Mouse (Mus musculus) large intestine, adult 2 months (tissue): ENCODE data around the gene Usp49. TPM values are rescaled to one million over a fixed set of nuclear protein-coding genes. Genes with fewer than 3 reads are reported as not detected.
A peak's percentile ranks its signal among the peaks of the same experiment; 100 is the strongest.
"Not testable (repeated sequence)": the region's sequence is repeated elsewhere in the genome, so short reads cannot be mapped to it uniquely, and the experiment has no call there.

ENCODE experiments used
- DNase-seq: peaks from one replicate; pipeline ENCODE4 v3.0.0-alpha.2; 2012; ENCODE audit warnings: low read depth, low spot score
- WGBS: fragments of 180-500 bp; shearing (Covaris S2); methylation state at CpG from one replicate; pipeline ENCODE4 v1.1.7; 2018; 5-methylcytosine and 5-hydroxymethylcytosine counted together
- polyA plus RNA-seq: library from polyadenylated mRNA; depleted of rRNA; stranded (reverse); fragments of >200 nt; gene quantifications from 2 replicates; pipeline ENCODE4 v1.2.3, GENCODE M21; 2012; rRNA removed

Usp49 gene
- 5.0 and 9.2 TPM in 2 replicates for polyA plus RNA-seq

DNA sequence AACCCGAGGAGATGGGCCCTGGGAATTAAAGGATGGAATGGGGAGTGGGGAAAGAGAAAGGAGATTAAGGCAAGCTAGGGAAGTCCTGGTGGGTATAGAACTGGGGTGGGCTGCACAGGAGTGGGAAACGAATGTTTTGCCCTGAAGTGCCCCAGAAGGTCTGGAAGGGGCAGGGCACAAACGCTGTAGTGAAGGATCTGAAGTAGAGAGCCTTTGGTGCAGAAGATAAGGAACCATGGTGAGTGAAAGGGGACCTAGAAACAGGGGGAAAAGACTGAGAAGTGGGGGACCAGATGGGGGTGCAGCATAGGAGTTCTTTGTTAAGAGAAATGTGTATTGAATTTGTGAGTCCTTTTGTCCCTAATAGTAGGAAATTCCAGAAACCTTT lies at the start of gene Usp49:
Gene Usp49 (plus strand): TSS at position 13 of the 388 bp plus-strand sequence.
- no peak for DNase-seq
- 1% methylated on average over 3 of the region's 3 CpGs for WGBS

DNA sequence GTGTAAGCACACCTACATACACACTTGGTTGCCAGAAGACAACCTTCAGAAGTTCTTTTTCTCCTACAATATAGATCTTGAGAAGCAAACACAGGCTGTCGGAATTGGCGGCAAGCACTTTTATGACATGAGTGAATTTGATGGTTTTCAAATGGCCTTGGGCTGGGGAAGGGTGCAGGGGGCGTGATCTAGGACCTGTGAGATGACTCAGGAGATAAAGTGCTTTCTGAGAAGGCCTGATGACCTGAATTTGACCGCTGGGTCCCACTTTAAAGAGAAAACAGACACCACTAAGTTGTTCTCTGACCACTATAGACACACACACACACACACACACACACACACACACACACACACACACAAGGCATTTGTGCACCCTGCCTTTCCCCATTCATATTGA lies 49.5 kb upstream of the Usp49 start:
- WGBS: 88% methylated on average over 4 of the region's 4 CpGs
- no peak for DNase-seq

DNA sequence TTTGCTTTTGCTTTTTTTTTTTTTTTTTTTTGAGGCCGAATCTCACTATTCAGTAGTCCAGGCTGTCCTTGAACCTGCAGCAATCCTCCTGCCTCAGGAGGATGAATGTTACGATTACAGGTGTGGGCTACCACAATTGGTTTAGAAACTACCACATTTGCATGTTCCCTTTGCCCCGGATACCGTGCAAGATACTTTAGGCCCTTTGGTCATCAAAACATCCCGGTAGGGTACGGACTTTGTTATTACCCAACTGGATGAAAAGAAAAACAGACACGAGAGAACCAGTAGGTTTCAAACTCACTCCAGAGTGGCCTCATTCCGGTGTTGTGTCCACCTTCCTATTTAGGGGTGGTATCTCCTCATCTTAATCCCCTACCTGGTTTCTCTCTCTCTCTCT lies 42.0 kb upstream of the Usp49 start:
- 81% methylated on average over 8 of the region's 8 CpGs for WGBS
- no peak for DNase-seq

DNA sequence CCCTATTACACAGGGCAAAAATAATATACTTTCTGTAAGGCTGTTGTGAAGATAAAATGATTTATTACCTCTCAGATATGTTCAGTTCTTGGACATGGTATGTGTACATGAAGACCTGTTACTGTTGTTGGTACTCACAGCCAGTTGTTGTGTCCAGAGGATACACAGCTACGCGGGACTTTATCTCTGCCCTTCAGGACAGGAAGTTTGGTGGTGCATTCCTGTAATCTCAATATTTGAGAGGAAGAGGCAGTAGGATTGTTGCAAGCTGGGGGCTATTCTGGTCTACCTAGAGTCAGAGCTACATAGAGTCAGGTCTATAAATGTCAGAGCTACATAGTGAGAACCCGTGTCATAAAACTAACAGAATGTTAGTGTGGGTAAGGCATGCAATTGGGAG lies 39.4 kb upstream of the Usp49 start:
- 68% methylated on average over 3 of the region's 3 CpGs for WGBS
- no peak for DNase-seq

DNA sequence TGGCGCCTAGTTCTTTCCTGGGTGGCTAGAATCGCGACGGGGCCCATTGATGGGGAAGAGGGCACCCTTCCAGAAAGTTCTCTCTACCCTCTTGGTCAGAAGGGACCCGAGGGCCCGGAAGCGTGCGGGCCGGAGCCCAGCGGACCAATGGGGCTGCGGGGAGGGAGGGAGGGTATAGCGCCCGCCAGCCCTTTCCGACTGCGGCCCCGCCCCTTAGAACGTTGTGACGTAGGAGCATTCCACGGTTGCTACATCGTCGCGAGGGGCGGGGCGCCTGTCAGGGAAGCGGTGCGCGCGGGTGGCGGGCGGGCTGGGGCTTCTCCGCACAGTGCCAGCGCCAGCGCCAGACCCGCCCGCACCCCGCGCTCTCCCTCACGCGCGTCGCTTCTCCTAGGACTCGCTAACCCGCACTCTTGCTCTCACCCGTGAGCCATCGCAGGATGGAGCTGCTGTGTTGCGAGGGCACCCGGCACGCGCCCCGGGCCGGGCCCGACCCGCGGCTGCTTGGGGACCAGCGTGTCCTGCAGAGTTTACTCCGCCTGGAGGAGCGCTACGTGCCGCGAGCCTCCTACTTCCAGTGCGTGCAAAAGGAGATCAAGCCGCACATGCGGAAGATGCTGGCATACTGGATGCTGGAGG lies 37.2 kb upstream of the Usp49 start:
- WGBS: under 1% methylated on average over 63 of the region's 63 CpGs
- peak; percentile 74 for DNase-seq

DNA sequence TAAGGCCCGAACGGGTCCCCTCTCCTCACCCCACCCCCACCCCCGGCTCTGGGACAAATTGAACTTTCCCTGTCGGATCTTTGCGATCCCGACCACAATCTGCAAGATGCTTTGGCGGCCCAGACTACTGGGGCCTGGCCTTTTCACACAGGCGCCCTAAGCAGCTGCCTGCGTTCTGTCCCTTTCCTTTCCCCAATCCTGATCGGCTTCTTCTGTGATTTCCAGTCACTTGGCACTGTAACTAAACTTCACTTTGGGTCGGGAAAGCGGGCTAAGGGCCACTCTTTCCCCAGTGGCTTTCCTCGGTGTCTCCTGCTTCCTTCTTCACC lies 36.7 kb upstream of the Usp49 start:
- DNase-seq: no peak

DNA sequence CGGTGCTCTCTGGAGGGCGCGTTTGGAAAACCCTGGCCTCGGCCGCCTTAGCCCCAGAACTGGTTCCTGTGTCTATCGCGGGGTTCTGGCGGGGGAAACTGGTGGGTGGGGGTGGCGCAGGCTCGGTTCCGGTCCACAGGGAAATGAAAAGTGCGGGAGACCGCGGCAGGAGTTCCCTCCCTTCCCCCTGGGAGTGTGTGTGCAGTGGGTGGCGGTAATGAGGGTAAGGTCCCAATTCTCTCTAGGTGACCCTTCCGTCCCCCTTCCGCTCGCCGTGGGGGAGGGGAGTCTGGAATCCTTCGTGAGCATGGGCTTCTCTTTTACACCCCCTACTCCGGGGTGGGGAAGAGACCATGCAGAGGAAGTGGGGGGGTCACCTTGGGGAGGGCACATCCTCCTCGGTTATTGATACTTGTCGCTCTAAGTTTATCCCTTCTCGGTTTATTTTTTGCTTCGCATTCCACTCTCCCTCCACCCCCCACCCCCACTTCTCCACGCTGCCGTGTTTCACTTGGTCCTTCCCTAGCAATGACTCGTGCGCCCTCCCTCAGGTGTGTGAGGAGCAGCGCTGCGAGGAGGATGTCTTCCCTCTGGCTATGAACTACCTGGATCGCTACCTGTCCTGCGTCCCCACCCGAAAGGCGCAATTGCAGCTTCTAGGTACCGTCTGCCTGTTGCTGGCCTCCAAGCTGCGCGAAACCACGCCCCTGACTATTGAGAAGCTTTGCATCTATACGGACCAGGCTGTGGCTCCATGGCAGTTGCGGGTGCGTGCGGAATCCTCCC lies 36.1 kb upstream of the Usp49 start:
- no peak for DNase-seq
- WGBS: under 1% methylated on average over 43 of the region's 43 CpGs

More for the DNA sequence above, 36.7 kb upstream of the Usp49 start:
- under 1% methylated on average over 13 of the region's 13 CpGs for WGBS

DNA sequence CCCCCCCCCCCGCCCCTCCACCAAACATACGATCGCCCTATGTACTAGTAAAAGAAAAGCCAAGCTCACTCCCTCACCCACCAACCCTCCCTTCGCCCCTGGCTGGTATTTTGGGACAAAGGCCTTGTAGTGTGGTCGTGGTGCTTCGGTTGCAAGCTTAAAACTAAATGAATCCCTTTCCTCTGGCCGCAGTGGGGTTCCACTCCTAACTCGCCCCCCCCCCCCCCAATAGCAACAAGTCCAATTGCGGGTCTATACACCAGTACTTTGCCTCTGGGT lies 35.6 kb upstream of the Usp49 start:
- DNase-seq: no peak
- 5% methylated on average over 9 of the region's 9 CpGs for WGBS

DNA sequence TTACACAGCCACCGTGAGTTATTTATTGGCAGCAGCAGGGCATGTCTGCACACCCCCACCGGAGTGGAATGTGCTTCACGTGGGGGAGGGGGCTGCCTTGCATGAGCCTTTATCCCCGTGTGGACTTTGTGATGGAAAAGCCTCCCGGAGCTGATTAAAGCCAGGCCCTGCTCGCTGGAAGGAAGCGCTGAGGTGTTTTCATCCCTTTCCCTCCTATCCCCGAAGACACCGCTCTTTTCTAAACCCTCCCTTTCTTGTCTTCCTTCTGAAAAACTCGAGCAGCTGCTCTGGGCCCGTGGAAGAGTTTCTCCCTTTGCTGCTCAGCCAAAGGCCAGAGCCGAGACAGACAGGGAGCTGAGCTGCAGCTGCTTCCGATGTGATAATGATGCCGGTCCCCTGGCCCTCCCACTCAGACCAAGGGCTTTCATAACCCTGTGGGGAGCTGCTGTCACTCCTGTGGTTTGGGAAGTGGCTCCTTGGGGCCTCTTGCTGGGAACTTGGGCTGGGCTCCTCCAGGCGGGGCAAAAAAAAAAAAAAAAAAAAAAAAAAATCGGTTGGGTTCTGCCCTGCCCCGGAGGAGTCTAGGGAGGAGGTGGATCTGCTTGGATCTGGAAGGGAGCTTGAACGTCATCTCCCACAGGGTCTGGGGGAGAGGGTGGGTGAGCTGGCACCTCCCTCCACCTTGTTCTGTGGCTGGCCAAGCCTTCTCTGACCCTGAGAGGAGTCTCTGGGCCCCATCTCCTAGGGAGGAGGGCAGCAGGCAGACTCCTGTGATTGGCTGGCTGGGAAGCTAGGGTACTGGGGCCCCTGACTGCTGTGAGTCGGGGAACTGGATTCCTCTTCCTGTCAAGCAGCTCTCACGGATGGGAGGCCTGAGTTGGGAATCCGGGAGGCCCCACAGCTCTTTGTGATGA lies 35.0 kb upstream of the Usp49 start:
- DNase-seq: no peak
- 25% methylated on average over 21 of the region's 21 CpGs for WGBS

DNA sequence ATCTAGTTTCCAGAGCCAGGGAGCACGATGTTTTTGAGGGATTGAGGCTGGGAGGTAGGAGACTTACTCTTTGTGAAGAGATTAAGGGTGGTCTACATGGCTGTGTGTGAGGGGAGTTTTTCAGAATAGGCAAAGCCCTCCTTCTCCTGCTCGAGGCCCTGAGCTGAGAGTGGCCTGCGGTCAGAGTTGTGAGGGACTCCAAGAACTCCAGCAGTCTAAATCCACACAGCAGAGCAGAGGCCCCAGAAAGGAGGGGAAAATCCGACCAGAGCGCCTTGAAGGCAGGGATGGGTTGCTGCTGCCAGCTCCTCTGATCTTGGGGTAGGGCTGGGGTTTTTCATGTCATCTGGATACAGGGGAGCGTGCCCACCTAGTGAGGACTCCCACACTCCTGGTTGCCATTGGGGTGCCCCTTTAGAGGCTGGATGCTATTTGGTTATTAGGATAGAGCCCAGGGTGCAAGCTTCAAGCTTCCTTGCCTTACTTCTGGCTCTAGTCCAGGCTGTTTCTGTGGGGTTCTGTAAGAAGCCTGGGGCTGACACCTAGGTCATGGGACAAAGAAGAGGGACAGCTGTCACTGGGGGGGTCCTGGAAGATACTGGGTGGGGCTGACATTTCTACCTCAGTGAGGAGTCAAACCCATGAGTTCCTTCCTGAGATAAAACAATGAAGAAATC lies 34.2 kb upstream of the Usp49 start:
- DNase-seq: no peak
- WGBS: 68% methylated on average over 6 of the region's 6 CpGs

DNA sequence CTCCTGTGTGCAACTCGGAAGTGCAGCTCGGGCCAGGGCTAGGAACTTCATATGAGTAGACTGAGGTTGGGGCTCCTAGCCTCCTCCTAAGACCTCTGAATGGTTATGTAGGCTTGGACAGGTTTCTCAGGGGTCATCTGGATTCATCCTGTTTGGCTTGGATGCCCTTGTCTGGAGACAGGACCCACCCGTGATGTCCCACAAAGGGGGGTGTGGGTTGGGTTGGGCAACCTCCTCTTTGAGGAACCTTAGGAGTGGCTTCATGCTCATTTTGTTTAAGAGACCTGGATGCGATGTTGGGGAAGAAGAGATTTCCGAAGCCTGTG lies 33.7 kb upstream of the Usp49 start:
- DNase-seq: no peak
- 68% methylated on average over 5 of the region's 5 CpGs for WGBS

DNA sequence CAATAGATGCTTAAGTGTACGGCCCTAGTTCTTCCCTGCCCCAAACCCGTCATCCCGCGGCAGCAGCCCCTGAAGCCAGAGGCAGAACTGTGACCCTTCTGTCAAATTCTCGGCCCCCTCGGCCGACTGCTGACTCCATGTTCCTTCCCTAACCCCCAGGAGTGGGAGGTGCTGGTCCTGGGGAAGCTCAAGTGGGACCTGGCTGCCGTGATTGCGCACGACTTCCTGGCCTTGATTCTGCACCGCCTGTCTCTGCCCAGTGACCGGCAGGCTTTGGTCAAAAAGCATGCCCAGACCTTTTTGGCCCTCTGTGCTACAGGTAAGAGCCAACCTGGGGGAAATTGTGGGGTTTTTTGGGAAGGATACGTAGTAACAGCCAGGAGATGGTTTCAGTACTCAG lies 33.2 kb upstream of the Usp49 start:
- WGBS: 76% methylated on average over 13 of the region's 13 CpGs
- no peak for DNase-seq

DNA sequence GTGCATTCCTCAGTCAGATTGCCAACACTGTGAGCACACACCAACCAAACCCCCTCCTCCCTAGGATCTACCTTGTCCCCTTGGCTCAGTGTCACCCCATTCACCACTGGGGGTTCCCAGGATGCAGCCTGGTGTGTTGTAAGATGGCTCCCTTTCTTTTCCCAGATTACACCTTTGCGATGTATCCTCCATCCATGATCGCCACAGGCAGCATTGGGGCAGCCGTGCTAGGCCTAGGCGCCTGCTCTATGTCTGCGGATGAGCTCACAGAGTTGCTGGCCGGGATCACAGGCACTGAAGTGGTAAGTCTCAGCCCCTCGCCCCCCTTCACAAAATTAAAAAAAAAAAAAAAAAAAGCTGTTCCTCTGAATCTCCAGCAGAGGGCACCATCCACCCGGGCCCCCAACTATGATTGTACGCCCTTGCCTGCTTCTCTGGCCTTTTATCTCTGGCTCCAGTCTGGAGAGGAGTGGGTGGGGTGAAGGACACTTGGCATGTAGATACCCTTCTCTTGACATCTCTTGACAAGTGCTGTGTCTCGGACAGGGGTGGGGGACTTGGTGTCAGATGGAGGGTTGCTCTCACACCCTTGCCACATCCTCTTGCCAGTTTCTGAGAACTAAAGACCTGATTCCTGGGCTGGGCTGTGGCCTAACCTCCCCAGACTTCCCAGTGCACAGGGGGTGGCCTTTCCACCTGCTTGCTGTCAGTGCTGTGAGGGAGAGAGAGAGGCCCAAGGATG lies 32.5 kb upstream of the Usp49 start:
- 32% methylated on average over 10 of the region's 10 CpGs for WGBS
- no peak for DNase-seq

DNA sequence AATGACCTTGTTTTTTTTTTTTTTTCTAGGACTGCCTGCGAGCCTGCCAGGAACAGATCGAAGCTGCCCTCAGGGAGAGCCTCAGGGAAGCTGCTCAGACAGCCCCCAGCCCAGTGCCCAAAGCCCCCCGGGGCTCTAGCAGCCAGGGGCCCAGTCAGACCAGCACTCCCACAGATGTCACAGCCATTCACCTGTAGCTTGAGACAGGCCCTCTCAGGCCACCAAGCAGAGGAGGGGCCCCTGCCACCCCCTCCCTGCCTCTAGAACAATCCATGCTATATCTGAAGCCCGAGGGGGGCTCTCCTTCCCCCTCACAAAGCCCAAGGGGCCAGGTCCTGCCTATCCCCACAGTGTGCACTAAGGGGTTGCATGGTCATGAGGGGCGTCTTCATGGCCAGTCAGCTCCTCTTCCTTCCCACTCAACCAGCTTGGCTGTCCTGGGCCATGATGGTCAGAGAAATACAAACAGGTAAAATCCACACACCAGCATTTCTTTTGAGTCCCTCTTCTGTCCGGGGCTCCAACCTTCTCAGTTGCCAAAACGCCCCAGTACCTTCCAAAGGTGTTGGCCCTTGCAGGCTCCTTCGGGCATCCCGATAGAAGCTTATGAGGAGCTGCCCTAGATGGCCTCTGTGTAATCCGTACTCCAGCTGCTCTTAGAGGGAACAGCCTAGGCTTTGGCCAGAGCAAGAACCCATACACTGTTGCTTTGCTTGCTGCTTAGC lies 31.7 kb upstream of the Usp49 start:
- WGBS: 82% methylated on average over 10 of the region's 10 CpGs
- not testable (repeated sequence) for DNase-seq

DNA sequence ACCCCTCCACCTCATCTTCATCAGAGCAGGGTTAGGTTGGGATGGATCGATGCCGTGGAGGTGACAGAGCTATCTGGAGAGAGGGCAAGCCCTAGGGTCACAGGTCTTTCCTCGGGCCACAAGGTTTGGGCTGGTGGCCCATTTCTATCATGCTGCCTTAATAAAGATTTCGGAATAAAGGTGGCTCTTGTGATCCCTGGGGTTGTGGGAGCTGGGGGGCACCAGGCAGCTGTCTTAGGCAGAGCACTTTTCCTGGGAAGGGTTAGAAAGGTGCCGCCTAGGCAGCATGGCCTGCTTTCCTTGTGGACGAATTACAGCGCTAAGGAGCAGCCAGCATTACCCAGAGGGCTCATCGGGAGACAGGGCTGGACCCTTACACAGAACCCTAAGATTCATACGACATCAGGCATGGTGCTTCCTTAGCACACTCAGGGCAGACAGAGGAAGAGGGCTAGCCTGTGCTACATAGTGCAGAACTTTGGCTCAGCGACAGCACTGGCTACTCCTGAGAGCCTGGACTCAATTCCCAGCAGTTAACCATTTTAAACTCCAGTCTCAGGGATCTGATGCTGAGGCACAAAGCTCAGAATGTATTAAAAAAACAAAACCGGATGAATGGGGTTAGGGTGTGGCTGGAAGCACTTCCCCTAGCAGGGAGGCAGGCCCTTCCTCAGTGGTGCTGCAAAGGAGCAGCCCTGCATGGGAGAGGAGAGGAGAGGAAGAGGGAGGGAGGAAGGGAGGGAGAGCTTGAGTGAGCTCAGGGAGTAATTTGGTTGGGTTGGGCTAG lies 30.8 kb upstream of the Usp49 start:
- DNase-seq: no peak
- 68% methylated on average over 11 of the region's 11 CpGs for WGBS

DNA sequence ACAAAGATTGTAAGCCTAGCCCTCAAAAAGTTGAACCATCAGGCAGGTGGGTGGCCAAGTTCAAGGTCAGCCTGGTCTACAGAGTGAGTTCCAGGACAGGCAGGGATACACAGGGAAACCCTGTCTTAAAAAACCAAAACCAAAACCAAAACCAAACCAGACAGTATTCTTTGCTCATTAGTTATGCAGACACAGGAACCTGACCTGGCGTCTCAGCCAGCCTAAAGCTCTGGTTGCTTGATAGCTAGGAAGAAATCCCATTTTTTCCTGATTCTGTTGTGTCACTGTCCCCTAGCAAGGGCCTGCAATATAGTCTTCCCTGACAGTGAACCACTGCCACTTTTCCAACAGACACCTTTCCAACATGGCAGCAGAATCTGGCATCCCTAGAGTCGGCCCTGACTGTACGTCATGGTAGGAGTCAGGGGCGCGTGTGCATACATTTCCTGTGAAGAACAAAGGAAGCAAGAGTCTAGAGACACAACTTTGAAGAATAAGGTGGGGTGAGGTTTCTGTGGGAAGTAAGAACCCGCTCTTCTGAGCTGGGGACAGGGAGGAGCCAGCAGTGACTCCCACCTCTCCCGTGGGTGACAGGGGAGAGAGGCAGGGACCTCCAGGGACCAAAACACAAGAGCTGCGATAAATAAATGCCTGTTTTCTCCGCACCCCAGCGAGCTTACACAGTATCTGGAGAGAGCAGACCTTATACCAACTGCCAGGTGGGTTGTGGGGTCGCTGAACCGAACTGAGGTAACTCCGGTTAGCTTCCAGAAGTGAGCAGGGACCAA lies 29.7 kb upstream of the Usp49 start:
- no peak for DNase-seq
- 79% methylated on average over 13 of the region's 13 CpGs for WGBS

DNA sequence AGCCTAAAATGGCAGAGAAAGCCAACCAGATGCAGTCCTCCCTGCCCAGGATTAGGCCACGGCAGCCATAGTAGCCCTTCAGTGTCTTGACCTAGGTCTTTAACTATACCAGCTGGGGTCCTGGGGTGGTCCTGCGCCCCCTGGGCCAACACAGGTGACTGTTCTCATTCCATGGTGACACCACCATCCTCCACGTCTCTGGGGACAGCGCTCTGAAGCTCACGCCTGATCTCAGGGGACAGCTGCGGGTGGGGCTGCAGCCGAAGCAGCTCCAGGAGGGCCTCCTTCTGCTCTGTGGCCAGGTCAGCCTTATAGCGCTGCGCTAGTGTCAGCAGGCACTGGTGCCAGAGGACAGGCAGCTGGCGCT lies 29.1 kb upstream of the Usp49 start:
- 90% methylated on average over 10 of the region's 10 CpGs for WGBS
- DNase-seq: no peak

DNA sequence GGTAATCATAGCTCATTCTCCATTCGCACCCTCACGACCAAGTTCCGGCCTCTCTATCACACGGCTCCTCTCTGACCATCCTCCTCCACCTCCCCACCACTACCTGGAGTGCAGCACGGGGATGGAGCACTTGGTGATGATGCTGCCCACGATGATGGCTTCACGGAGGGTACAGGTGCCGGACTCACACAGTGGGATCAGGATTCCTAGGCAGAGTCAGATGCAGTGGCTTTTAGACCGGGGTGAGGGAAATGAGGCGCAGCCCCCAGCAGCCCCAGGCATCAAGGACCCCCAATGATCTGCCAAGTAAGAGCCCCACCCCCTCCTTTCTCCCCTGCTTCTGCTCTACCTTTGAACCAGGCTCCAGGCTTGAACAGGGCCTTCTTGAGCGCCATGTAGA lies 28.2 kb upstream of the Usp49 start:
- 92% methylated on average over 11 of the region's 11 CpGs for whole genome bisulfite sequencing
- no peak for DNase-seq
